16 mouse cellular contexts compared by ENCODE assay signal in the genomic region with DNA sequence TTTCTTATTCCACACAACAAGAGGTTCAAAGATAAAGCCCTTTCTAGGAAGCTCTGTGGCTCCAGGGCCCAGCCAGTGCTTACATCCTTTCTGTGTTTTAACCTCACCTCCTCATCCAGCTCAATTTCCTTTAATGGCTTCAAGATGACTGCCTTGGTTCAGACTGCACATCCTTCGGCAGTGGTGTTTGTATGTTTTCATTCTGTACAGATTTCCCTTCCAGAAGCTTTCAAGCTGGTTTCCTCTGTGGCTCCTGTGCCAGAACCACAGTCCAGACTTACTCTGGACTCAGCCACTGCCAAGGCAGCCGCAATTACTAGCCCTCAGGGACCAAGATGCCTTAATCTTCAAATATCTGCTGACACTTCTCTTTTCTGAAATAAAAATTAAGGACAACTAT. TPM values are rescaled to one million over a fixed set of nuclear protein-coding genes. Genes with fewer than 3 reads are reported as not detected.
A peak's percentile ranks its signal among the peaks of the same experiment; 100 is the strongest.
DNase-seq lines count a peak whose midpoint lies in the region; ATAC-seq and TF ChIP-seq lines count a peak whose summit lies in the region.
"Had no signal": no experiment of that assay in that cellular context is flagged by ENCODE, and none has a peak within 500 bp of the region (broad histone marks: within the 10 kb centered on the region; RNA-seq: fewer than 3 reads in every experiment).

No protein-coding gene starts in this region.

- peaks cover 21% of the 10 kb centered on the region for H3K4me1 ChIP-seq in heart, embryonic 16.5 days (ENCODE audit: control insufficient read depth, insufficient read depth, low read length)
- peaks cover 23% of the 10 kb centered on the region for H3K4me1 ChIP-seq in heart, embryonic 12.5 days (replicated peaks)
- H3K4me1 ChIP-seq in lung, adult 2 months (ENCODE audit: control insufficient read depth, insufficient read depth, low read length): peaks cover 9% of the 10 kb centered on the region; the same call in 1 of the 2 replicates
- peaks cover 21% of the 10 kb centered on the region for H3K4me1 ChIP-seq in embryonic facial prominence, embryonic 15.5 days
- peaks cover 23% of the 10 kb centered on the region for H3K4me1 ChIP-seq in neural tube, embryonic 15.5 days
- H3K4me1 ChIP-seq in forebrain, embryonic 12.5 days: peaks cover 19% of the 10 kb centered on the region

- 54% methylated on average over 2 of the region's 2 CpGs for WGBS in heart, embryonic 16.5 days
- 71% methylated on average over 2 of the region's 2 CpGs for WGBS in heart, embryonic 12.5 days
- 37% methylated on average over 2 of the region's 2 CpGs for WGBS in lung, adult 2 months
- 27% methylated on average over 2 of the region's 2 CpGs for WGBS in embryonic facial prominence, embryonic 15.5 days
- 71% methylated on average over 2 of the region's 2 CpGs for WGBS in neural tube, embryonic 15.5 days
- WGBS in forebrain, embryonic 12.5 days: 88% methylated on average over 2 of the region's 2 CpGs

- TF ChIP-seq POLR2A in lung, adult 2 months (IDR thresholded peaks at IDR 0.05; ENCODE audit: borderline replicate concordance, extremely low read depth, low read depth, low read length): no peak

- no peak overlapping the region for H3K4me3 ChIP-seq in heart, embryonic 16.5 days (ENCODE audit: low read length)
- H3K4me3 ChIP-seq in heart, embryonic 12.5 days: no peak overlapping the region
- H3K4me3 ChIP-seq in lung, adult 2 months (replicated peaks; ENCODE audit: extremely low read depth, low read depth, low read length): no peak overlapping the region
- no peak overlapping the region for H3K4me3 ChIP-seq in embryonic facial prominence, embryonic 15.5 days (replicated peaks)
- no peak overlapping the region for H3K4me3 ChIP-seq in neural tube, embryonic 15.5 days (replicated peaks)
- H3K4me3 ChIP-seq in forebrain, embryonic 12.5 days (replicated peaks): no peak overlapping the region
- H3K4me3 ChIP-seq: hindbrain, embryonic 10.5 days; midbrain, embryonic 12.5 days; neural tube, embryonic 12.5 days had no signal

- H3K4me2 ChIP-seq in heart, embryonic 16.5 days (ENCODE audit: low read depth, low read length): no peak overlapping the region
- H3K4me2 ChIP-seq in heart, embryonic 12.5 days: no peak overlapping the region
- no peak overlapping the region for H3K4me2 ChIP-seq in embryonic facial prominence, embryonic 15.5 days (replicated peaks)
- no peak overlapping the region for H3K4me2 ChIP-seq in neural tube, embryonic 15.5 days
- no peak overlapping the region for H3K4me2 ChIP-seq in forebrain, embryonic 12.5 days
- H3K4me2 ChIP-seq: midbrain, embryonic 12.5 days; neural tube, embryonic 12.5 days had no signal

- no peak for TF ChIP-seq CTCF in lung, adult 2 months (IDR thresholded peaks at IDR 0.05; ENCODE audit: insufficient read depth, low read length)

- H3K27ac ChIP-seq in heart, embryonic 16.5 days (ENCODE audit: low read length): peak overlapping the region; percentile 5
- no peak overlapping the region for H3K27ac ChIP-seq in heart, embryonic 12.5 days (ENCODE audit: poor library complexity, severe bottlenecking)
- peak overlapping the region; percentile 36 for H3K27ac ChIP-seq in embryonic facial prominence, embryonic 15.5 days (replicated peaks)
- H3K27ac ChIP-seq in neural tube, embryonic 15.5 days (replicated peaks): 0 out of 2 replicates have a peak overlapping the region, but pooled peaks have one; percentile 1
- no peak overlapping the region for H3K27ac ChIP-seq in forebrain, embryonic 12.5 days
- H3K27ac ChIP-seq: hindbrain, embryonic 10.5 days; midbrain, embryonic 12.5 days; neural tube, embryonic 12.5 days had no signal

- H3K9ac ChIP-seq in heart, embryonic 16.5 days (ENCODE audit: low read length): no peak overlapping the region
- no peak overlapping the region for H3K9ac ChIP-seq in heart, embryonic 12.5 days
- no peak overlapping the region for H3K9ac ChIP-seq in embryonic facial prominence, embryonic 15.5 days
- no peak overlapping the region for H3K9ac ChIP-seq in neural tube, embryonic 15.5 days (replicated peaks)
- no peak overlapping the region for H3K9ac ChIP-seq in forebrain, embryonic 12.5 days
- H3K9ac ChIP-seq: midbrain, embryonic 12.5 days; neural tube, embryonic 12.5 days had no signal

- DNase-seq in lung, postnatal 10 days: peak; percentile 51
- DNase-seq in lung, adult 2 months: no peak
- DNase-seq in layer of hippocampus, adult 8-10 months (ENCODE audit: low spot score in 2 of 2): no peak
- DNase-seq: adrenal gland, adult 8-10 months; cerebellum, postnatal 14 days; liver; retina, postnatal 1 day had no signal

- H3K9me3 ChIP-seq in heart, embryonic 16.5 days (replicated peaks; ENCODE audit: control insufficient read depth, low read length): no peaks in the 10 kb centered on the region
- H3K9me3 ChIP-seq in heart, embryonic 12.5 days (replicated peaks): peaks cover 6% of the 10 kb centered on the region; the same call in 1 of the 2 replicates
- H3K9me3 ChIP-seq in embryonic facial prominence, embryonic 15.5 days (replicated peaks): no peaks in the 10 kb centered on the region
- no peaks in the 10 kb centered on the region for H3K9me3 ChIP-seq in neural tube, embryonic 15.5 days (replicated peaks)
- H3K9me3 ChIP-seq in forebrain, embryonic 12.5 days: no peaks in the 10 kb centered on the region
- H3K9me3 ChIP-seq: hindbrain, embryonic 10.5 days; midbrain, embryonic 12.5 days; neural tube, embryonic 12.5 days had no signal

- H3K36me3 ChIP-seq in heart, embryonic 16.5 days (ENCODE audit: control insufficient read depth, insufficient read depth): no peaks in the 10 kb centered on the region
- no peaks in the 10 kb centered on the region for H3K36me3 ChIP-seq in heart, embryonic 12.5 days
- H3K36me3 ChIP-seq in embryonic facial prominence, embryonic 15.5 days: no peaks in the 10 kb centered on the region
- no peaks in the 10 kb centered on the region for H3K36me3 ChIP-seq in neural tube, embryonic 15.5 days
- no peaks in the 10 kb centered on the region for H3K36me3 ChIP-seq in forebrain, embryonic 12.5 days (replicated peaks)
- H3K36me3 ChIP-seq: hindbrain, embryonic 10.5 days; midbrain, embryonic 12.5 days; neural tube, embryonic 12.5 days had no signal

- H3K27me3 ChIP-seq in heart, embryonic 16.5 days (ENCODE audit: control insufficient read depth, insufficient read depth, low read length): no peaks in the 10 kb centered on the region
- H3K27me3 ChIP-seq in heart, embryonic 12.5 days (replicated peaks): no peaks in the 10 kb centered on the region
- no peaks in the 10 kb centered on the region for H3K27me3 ChIP-seq in embryonic facial prominence, embryonic 15.5 days
- H3K27me3 ChIP-seq in neural tube, embryonic 15.5 days (replicated peaks): no peaks in the 10 kb centered on the region
- no peaks in the 10 kb centered on the region for H3K27me3 ChIP-seq in forebrain, embryonic 12.5 days
- H3K27me3 ChIP-seq: midbrain, embryonic 12.5 days; neural tube, embryonic 12.5 days had no signal

- ATAC-seq in heart, embryonic 16.5 days (replicated peaks; ENCODE audit: extremely low read depth, insufficient read depth, low FRiP score): no peak
- ATAC-seq in heart, embryonic 12.5 days (ENCODE audit: insufficient number of reproducible peaks, low FRiP score): no peak
- ATAC-seq in embryonic facial prominence, embryonic 15.5 days (ENCODE audit: insufficient number of reproducible peaks, low FRiP score, low TSS enrichment, low read depth): no peak
- no peak for ATAC-seq in neural tube, embryonic 15.5 days (ENCODE audit: low FRiP score)
- no peak for ATAC-seq in forebrain, embryonic 12.5 days (ENCODE audit: low FRiP score)
- ATAC-seq: intestine, embryonic 16.5 days had no signal

RNA-seq across cellular contexts. Expression of a gene that starts 6.3 kb away (rescaled TPM):
- polyA plus RNA-seq in heart, embryonic 16.5 days (2015; fragmentation: Nextera tagmentation; extraction: Ambion mirVana): 963 and 998 TPM in 2 replicates
- polyA plus RNA-seq in heart, embryonic 12.5 days (2016; fragmentation: Nextera tagmentation; extraction: Ambion mirVana): 2,303 and 2,375 TPM in 2 replicates
- 76.1 and 85.7 TPM in 2 replicates for polyA plus RNA-seq in lung, adult 2 months (2012; rRNA removed)
- polyA plus RNA-seq in embryonic facial prominence, embryonic 15.5 days (2015; fragmentation: Nextera tagmentation; extraction: Ambion mirVana): 1,643 and 1,735 TPM in 2 replicates
- polyA plus RNA-seq in neural tube, embryonic 15.5 days (2015; fragmentation: Nextera tagmentation; extraction: Ambion mirVana): 3,928 and 4,902 TPM in 2 replicates
- total RNA-seq in layer of hippocampus, adult 8-10 months (2022): 100 to 1,000 TPM; 202 to 382 (median 276) TPM
- polyA plus RNA-seq in forebrain, embryonic 12.5 days (2016; fragmentation: Nextera tagmentation; extraction: Ambion mirVana): 4,450 and 4,576 TPM in 2 replicates

RNA-seq across cellular contexts. Expression of a gene that starts 52.4 kb away (rescaled TPM):
- 28.1 and 32.8 TPM in 2 replicates for polyA plus RNA-seq in heart, embryonic 16.5 days (2015; fragmentation: Nextera tagmentation; extraction: Ambion mirVana)
- 46.2 and 50.8 TPM in 2 replicates for polyA plus RNA-seq in heart, embryonic 12.5 days (2016; fragmentation: Nextera tagmentation; extraction: Ambion mirVana)
- polyA plus RNA-seq in lung, adult 2 months (2012; rRNA removed): 108 and 150 TPM in 2 replicates
- 41.3 and 41.8 TPM in 2 replicates for polyA plus RNA-seq in embryonic facial prominence, embryonic 15.5 days (2015; fragmentation: Nextera tagmentation; extraction: Ambion mirVana)
- polyA plus RNA-seq in neural tube, embryonic 15.5 days (2015; fragmentation: Nextera tagmentation; extraction: Ambion mirVana): 36.5 and 40.9 TPM in 2 replicates
- total RNA-seq in layer of hippocampus, adult 8-10 months (2022): 10 to 100 TPM; 57.9 to 64.6 (median 62.4) TPM
- 29.5 and 39.0 TPM in 2 replicates for polyA plus RNA-seq in forebrain, embryonic 12.5 days (2016; fragmentation: Nextera tagmentation; extraction: Ambion mirVana)

Comparison
In these comparisons a context has a peak if more than half of its experiments do, and no peak if none do; other contexts are left out.
1. H3K27ac ChIP-seq: peak in heart, embryonic 16.5 days (single experiment), embryonic facial prominence, embryonic 15.5 days (single experiment) and neural tube, embryonic 15.5 days (single experiment); none in heart, embryonic 12.5 days (single experiment) and forebrain, embryonic 12.5 days (single experiment).
2. RNA of a gene that starts 6.3 kb away (polyA plus RNA-seq): 3,928 to 4,902 TPM in neural tube, embryonic 15.5 days, 4,450 to 4,576 TPM in forebrain, embryonic 12.5 days, 2,303 to 2,375 TPM in heart, embryonic 12.5 days, 1,643 to 1,735 TPM in embryonic facial prominence, embryonic 15.5 days and 963 to 998 TPM in heart, embryonic 16.5 days; 76.1 to 85.7 TPM in lung, adult 2 months; every median in the first group is over 10 times any median in the second.